Mouse (Mus musculus): ENCODE measurements at regions not wholly inside any gene's neighbourhood (a gene's known extent, or its start where the extent isn't known, plus 50 kb on each side); places are given as distances from the start of the nearest gene placed in this dataset.

DNA sequence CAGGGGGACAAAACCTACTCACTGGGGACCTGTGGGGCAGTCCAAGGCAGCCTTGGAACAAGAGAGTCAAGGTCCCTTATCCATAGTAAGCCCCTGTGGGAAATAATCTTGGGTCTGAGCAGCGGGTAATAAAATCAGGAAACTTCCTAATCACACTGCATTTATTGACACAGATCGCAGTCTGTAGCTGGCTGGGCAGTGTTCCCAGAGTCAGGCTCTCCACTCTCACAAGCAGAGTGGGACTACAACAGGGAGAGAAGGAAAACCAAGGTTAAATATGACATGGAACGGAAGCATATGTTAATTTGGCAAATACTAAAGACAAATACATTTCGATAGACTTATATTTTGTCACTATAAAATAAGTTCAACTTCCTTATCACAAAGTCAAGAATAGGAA is 322.6 kb downstream of the Sox11 start:
- no peak for TF ChIP-seq CTCF (IDR thresholded peaks at IDR 0.05; ENCODE audit: control insufficient read depth, insufficient read depth, insufficient read length)
- TF ChIP-seq MAX (IDR thresholded peaks at IDR 0.05), result no peak
- TF ChIP-seq CEBPB (IDR thresholded peaks at IDR 0.05; ENCODE audit: low read depth), result no peak
- no peak for TF ChIP-seq MYOD1 (IDR thresholded peaks at IDR 0.05; ENCODE audit: control insufficient read depth, insufficient read length, low read depth)
